21 mouse cellular contexts compared by ENCODE assay signal in the genomic region with DNA sequence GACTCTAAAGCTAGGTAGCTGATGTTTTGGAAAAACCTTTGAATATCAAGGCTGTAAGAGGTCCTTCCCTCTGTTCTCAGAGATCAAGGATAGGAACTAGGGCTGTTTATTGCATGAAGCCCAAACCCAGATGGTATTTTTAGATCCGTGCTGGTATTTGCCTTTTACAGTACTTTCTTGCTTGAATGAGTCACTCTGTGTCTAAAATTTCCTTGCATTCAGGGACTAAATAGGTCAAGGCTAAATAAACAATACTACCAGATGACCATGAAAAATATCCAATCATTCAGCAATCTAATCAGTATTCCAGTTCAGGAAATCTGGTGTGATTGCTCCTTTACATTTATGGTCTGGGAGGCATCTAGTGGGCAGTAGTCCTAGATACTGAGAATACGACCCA.
DNase-seq lines count a peak whose midpoint lies in the region; ATAC-seq and TF ChIP-seq lines count a peak whose summit lies in the region.
"Had no signal": no experiment of that assay in that cellular context is flagged by ENCODE, and none has a peak within 500 bp of the region (broad histone marks: within the 10 kb centered on the region; RNA-seq: fewer than 3 reads in every experiment).

No protein-coding gene starts in this region.

- H3K9ac ChIP-seq in heart, embryonic 11.5 days (ENCODE audit: low read depth, low read length) = no peak overlapping the region
- H3K9ac ChIP-seq: forebrain, embryonic 12.5 days; forebrain, embryonic 15.5 days; heart, embryonic 13.5 days; hindbrain, embryonic 13.5 days; intestine, embryonic 15.5 days had no signal

- no peaks in the 10 kb centered on the region for H3K27me3 ChIP-seq in heart, embryonic 11.5 days (ENCODE audit: control insufficient read depth, insufficient read depth, low read length)
- H3K27me3 ChIP-seq: forebrain, embryonic 12.5 days; forebrain, embryonic 15.5 days; heart, embryonic 13.5 days; hindbrain, embryonic 13.5 days; intestine, embryonic 15.5 days had no signal

- peak; percentile 36; the same call in 1 of the 2 replicates for ATAC-seq in cerebellum, adult (ENCODE audit: insufficient number of reproducible peaks, low FRiP score, low TSS enrichment)
- no peak for ATAC-seq in heart, embryonic 11.5 days (replicated peaks; ENCODE audit: insufficient number of reproducible peaks, low FRiP score, low TSS enrichment)
- ATAC-seq: forebrain, embryonic 15.5 days; hindbrain, embryonic 16.5 days; intestine, embryonic 15.5 days had no signal

- 0 out of 2 replicates have a peak, but pooled peaks cover 2% of the 10 kb centered on the region for H3K4me1 ChIP-seq in embryonic fibroblast, embryonic 13.5 days (ENCODE audit: control insufficient read depth, insufficient read depth, low read length)
- H3K4me1 ChIP-seq in heart, embryonic 11.5 days (ENCODE audit: control insufficient read depth, insufficient read depth, low read length) = no peaks in the 10 kb centered on the region
- H3K4me1 ChIP-seq: forebrain, embryonic 12.5 days; forebrain, embryonic 15.5 days; heart, embryonic 13.5 days; intestine, embryonic 15.5 days had no signal

- no peak for DNase-seq in cerebellum, adult 18-20 months
- peak; percentile 65 for DNase-seq in NIH3T3 (ENCODE audit: low read depth)
- no peak for DNase-seq in heart, postnatal 10 days
- DNase-seq in cerebellum, postnatal 4 days (ENCODE audit: low spot score in 2 of 2) = no peak
- DNase-seq: adrenal gland, postnatal 14 days; cerebellum, adult 8-10 months; cerebellum, postnatal 10 days; cerebellum, postnatal 36 days; gastrocnemius, postnatal 25 days; heart, adult 18-20 months; kidney, adult 11 months; kidney, adult 8-10 months had no signal

- 62% methylated on average over 2 of the region's 2 CpGs for WGBS in heart, embryonic 11.5 days (ENCODE audit: insufficient replicate concordance)

- no peak for TF ChIP-seq CTCF in embryonic fibroblast, embryonic 13.5 days (IDR thresholded peaks at IDR 0.05; ENCODE audit: borderline replicate concordance, insufficient read depth, low read length)

- peak overlapping the region; percentile 92 for H3K27ac ChIP-seq in embryonic fibroblast, embryonic 13.5 days (ENCODE audit: insufficient read depth, low read length)
- no peak overlapping the region for H3K27ac ChIP-seq in heart, embryonic 11.5 days (ENCODE audit: low read depth, low read length)
- H3K27ac ChIP-seq: forebrain, embryonic 12.5 days; forebrain, embryonic 15.5 days; heart, embryonic 13.5 days; hindbrain, embryonic 13.5 days; intestine, embryonic 15.5 days had no signal

- no peak overlapping the region for H3K4me3 ChIP-seq in embryonic fibroblast, embryonic 13.5 days (ENCODE audit: insufficient read depth, low read length)
- H3K4me3 ChIP-seq in heart, embryonic 11.5 days (ENCODE audit: low read depth, low read length) = no peak overlapping the region
- H3K4me3 ChIP-seq: forebrain, embryonic 12.5 days; forebrain, embryonic 15.5 days; heart, embryonic 13.5 days; hindbrain, embryonic 13.5 days; intestine, embryonic 15.5 days had no signal

- no peak overlapping the region for H3K4me2 ChIP-seq in heart, embryonic 11.5 days
- H3K4me2 ChIP-seq: forebrain, embryonic 12.5 days; forebrain, embryonic 15.5 days; heart, embryonic 13.5 days; hindbrain, embryonic 13.5 days; intestine, embryonic 15.5 days had no signal

- no peaks in the 10 kb centered on the region for H3K36me3 ChIP-seq in heart, embryonic 11.5 days (ENCODE audit: control insufficient read depth, insufficient read depth, low read length)
- H3K36me3 ChIP-seq: forebrain, embryonic 12.5 days; forebrain, embryonic 15.5 days; heart, embryonic 13.5 days; hindbrain, embryonic 13.5 days; intestine, embryonic 15.5 days had no signal

- no peaks in the 10 kb centered on the region for H3K9me3 ChIP-seq in heart, embryonic 11.5 days (replicated peaks; ENCODE audit: control insufficient read depth, low read length)
- H3K9me3 ChIP-seq: forebrain, embryonic 12.5 days; forebrain, embryonic 15.5 days; heart, embryonic 13.5 days; hindbrain, embryonic 13.5 days; intestine, embryonic 15.5 days had no signal

- intact Hi-C loops in heart, postnatal 10 days (cut with DNase I) = no loop called here

- no peak for TF ChIP-seq POLR2A in embryonic fibroblast, embryonic 13.5 days (IDR thresholded peaks at IDR 0.05; ENCODE audit: low read depth, low read length)
